In genomic region chrX:36820201-36820600, GRCm38 (mm10) we compare ENCODE assay signal across 9 mouse cellular contexts. TPM values are rescaled to one million over a fixed set of nuclear protein-coding genes. Genes with fewer than 3 reads are reported as not detected.
A peak's percentile ranks its signal among the peaks of the same experiment; 100 is the strongest.
DNase-seq lines count a peak whose midpoint lies in the region; ATAC-seq and TF ChIP-seq lines count a peak whose summit lies in the region.
"Had no signal": no experiment of that assay in that cellular context is flagged by ENCODE, and none has a peak within 500 bp of the region (broad histone marks: within the 10 kb centered on the region; RNA-seq: fewer than 3 reads in every experiment).

No protein-coding gene starts in this region.

- peak; percentile 51; the same call in 1 of the 2 replicates for ATAC-seq in forebrain, postnatal 0 days
- ATAC-seq in midbrain, embryonic 12.5 days (ENCODE audit: low FRiP score, low read depth), result peak; percentile 24; the same call in 1 of the 2 replicates

- 16% methylated on average over 4 of the region's 4 CpGs for WGBS in forebrain, postnatal 0 days
- WGBS in midbrain, embryonic 12.5 days, result 18% methylated on average over 4 of the region's 4 CpGs

- H3K4me3 ChIP-seq in testis, adult 2 months (ENCODE audit: control insufficient read depth, low read depth, low read length), result no peak overlapping the region
- no peak overlapping the region for H3K4me3 ChIP-seq in forebrain, postnatal 0 days (ENCODE audit: low read depth, low read length)
- H3K4me3 ChIP-seq in midbrain, embryonic 12.5 days, result no peak overlapping the region
- H3K4me3 ChIP-seq: heart, embryonic 15.5 days had no signal

- no peaks in the 10 kb centered on the region; the same call in 1 of the 2 replicates for H3K4me1 ChIP-seq in testis, adult 2 months (ENCODE audit: control insufficient read depth, insufficient read depth, low read length)
- H3K4me1 ChIP-seq in forebrain, postnatal 0 days (ENCODE audit: insufficient read depth), result no peaks in the 10 kb centered on the region
- H3K4me1 ChIP-seq in midbrain, embryonic 12.5 days, result 0 out of 2 replicates have a peak, but pooled peaks cover 7% of the 10 kb centered on the region

- no peaks in the 10 kb centered on the region for H3K27me3 ChIP-seq in testis, adult 2 months (ENCODE audit: control insufficient read depth, insufficient read depth, low read length)
- H3K27me3 ChIP-seq in forebrain, postnatal 0 days (ENCODE audit: insufficient read depth, low read length), result no peaks in the 10 kb centered on the region
- no peaks in the 10 kb centered on the region for H3K27me3 ChIP-seq in midbrain, embryonic 12.5 days
- H3K27me3 ChIP-seq: heart, embryonic 15.5 days had no signal

- no peak overlapping the region for H3K27ac ChIP-seq in testis, adult 2 months (ENCODE audit: control insufficient read depth, insufficient read depth, low read depth, low read length)
- H3K27ac ChIP-seq in forebrain, postnatal 0 days (ENCODE audit: low read depth, low read length), result no peak overlapping the region
- no peak overlapping the region for H3K27ac ChIP-seq in midbrain, embryonic 12.5 days (replicated peaks)
- H3K27ac ChIP-seq: heart, embryonic 15.5 days had no signal

- no peak overlapping the region for H3K9ac ChIP-seq in forebrain, postnatal 0 days
- no peak overlapping the region for H3K9ac ChIP-seq in midbrain, embryonic 12.5 days (replicated peaks)
- H3K9ac ChIP-seq: heart, embryonic 15.5 days had no signal

- DNase-seq in adrenal gland, adult (ENCODE audit: inconsistent age in 2 of 2, low spot score in 1 of 2), result peak; percentile 49 to 79
- no peak for DNase-seq in adrenal gland, postnatal 4 days (ENCODE audit: low spot score in 2 of 2)
- no peak for DNase-seq in testis, postnatal 14 days (ENCODE audit: low spot score)
- DNase-seq in forebrain, postnatal 0 days, result peak; percentile 31
- peak; percentile 68 to 76 for DNase-seq in kidney, postnatal 36 days
- DNase-seq in thymus, postnatal 0 days (ENCODE audit: low spot score), result peak; percentile 58

- H3K9me3 ChIP-seq in forebrain, postnatal 0 days (ENCODE audit: low read length), result no peaks in the 10 kb centered on the region
- H3K9me3 ChIP-seq in midbrain, embryonic 12.5 days, result no peaks in the 10 kb centered on the region
- H3K9me3 ChIP-seq: heart, embryonic 15.5 days had no signal

- no peak for TF ChIP-seq POLR2A in testis, adult 2 months (IDR thresholded peaks at IDR 0.05; ENCODE audit: control insufficient read depth, low read depth, low read length)

- TF ChIP-seq CTCF in testis, adult 2 months (IDR thresholded peaks at IDR 0.05; ENCODE audit: control insufficient read depth, insufficient read depth, insufficient replicate concordance, low read depth, low read length), result peak; percentile 42; the same call in 1 of the 2 replicates
- peak; percentile 60 for TF ChIP-seq CTCF in forebrain, postnatal 0 days (IDR thresholded peaks at IDR 0.05; ENCODE audit: low read depth)

- no peak overlapping the region for H3K4me2 ChIP-seq in forebrain, postnatal 0 days (ENCODE audit: low read depth)
- H3K4me2 ChIP-seq in midbrain, embryonic 12.5 days (replicated peaks), result no peak overlapping the region
- H3K4me2 ChIP-seq: heart, embryonic 15.5 days had no signal

- no peaks in the 10 kb centered on the region for H3K36me3 ChIP-seq in testis, adult 2 months (ENCODE audit: control insufficient read depth, insufficient read depth, low read length)
- H3K36me3 ChIP-seq in forebrain, postnatal 0 days (ENCODE audit: insufficient read depth), result no peaks in the 10 kb centered on the region
- H3K36me3 ChIP-seq in midbrain, embryonic 12.5 days, result no peaks in the 10 kb centered on the region
- H3K36me3 ChIP-seq: heart, embryonic 15.5 days had no signal

RNA-seq across cellular contexts. Expression of gene Slc25a5, which starts 24.8 kb away (rescaled TPM):
- 100 to 1,000 TPM; 427 to 429 TPM for total RNA-seq in adrenal gland, postnatal 4 days (2021)
- polyA plus RNA-seq in testis, adult 2 months (2012; rRNA removed), result 62.9 and 65.1 TPM in 2 replicates
- 333 and 351 TPM in 2 replicates for total RNA-seq in forebrain, postnatal 0 days (2014; rRNA removed)
- polyA plus RNA-seq in forebrain, postnatal 0 days (2015; fragmentation: Nextera tagmentation; extraction: Ambion mirVana), result 466 and 495 TPM in 2 replicates
- 569 and 644 TPM in 2 replicates for polyA plus RNA-seq in midbrain, embryonic 12.5 days (2016; fragmentation: Nextera tagmentation; extraction: Ambion mirVana)
- polyA plus RNA-seq in thymus, postnatal 0 days (2015; fragmentation: Nextera tagmentation; extraction: Ambion mirVana), result 1,172 and 1,231 TPM in 2 replicates

RNA-seq across cellular contexts. Expression of gene Ube2a, which starts 53.5 kb away (rescaled TPM):
- 10 to 100 TPM; 47.9 to 52.3 TPM for total RNA-seq in adrenal gland, postnatal 4 days (2021)
- polyA plus RNA-seq in testis, adult 2 months (2012; rRNA removed), result 20.6 and 25.4 TPM in 2 replicates
- total RNA-seq in forebrain, postnatal 0 days (2014; rRNA removed), result 24.4 and 31.4 TPM in 2 replicates
- 125 and 145 TPM in 2 replicates for polyA plus RNA-seq in forebrain, postnatal 0 days (2015; fragmentation: Nextera tagmentation; extraction: Ambion mirVana)
- 110 TPM in 2 replicates for polyA plus RNA-seq in midbrain, embryonic 12.5 days (2016; fragmentation: Nextera tagmentation; extraction: Ambion mirVana)
- 198 and 205 TPM in 2 replicates for polyA plus RNA-seq in thymus, postnatal 0 days (2015; fragmentation: Nextera tagmentation; extraction: Ambion mirVana)

RNA-seq across cellular contexts. Expression of gene C330007P06Rik, which starts 53.7 kb away (rescaled TPM):
- total RNA-seq in adrenal gland, postnatal 4 days (2021), result 10 to 100 TPM; 39.2 to 41.0 TPM
- polyA plus RNA-seq in testis, adult 2 months (2012; rRNA removed), result 3.7 and 4.7 TPM in 2 replicates
- 30.6 and 36.1 TPM in 2 replicates for total RNA-seq in forebrain, postnatal 0 days (2014; rRNA removed)
- 18.0 and 20.8 TPM in 2 replicates for polyA plus RNA-seq in forebrain, postnatal 0 days (2015; fragmentation: Nextera tagmentation; extraction: Ambion mirVana)
- 28.1 and 32.3 TPM in 2 replicates for polyA plus RNA-seq in midbrain, embryonic 12.5 days (2016; fragmentation: Nextera tagmentation; extraction: Ambion mirVana)
- 28.5 and 29.7 TPM in 2 replicates for polyA plus RNA-seq in thymus, postnatal 0 days (2015; fragmentation: Nextera tagmentation; extraction: Ambion mirVana)

Comparison
In these comparisons a context has a peak if more than half of its experiments do, and no peak if none do; other contexts are left out.
1. DNase-seq: peak in adrenal gland, adult (2 of 2), forebrain, postnatal 0 days (single experiment), kidney, postnatal 36 days (2 of 2) and thymus, postnatal 0 days (single experiment); none in adrenal gland, postnatal 4 days (0 of 2) and testis, postnatal 14 days (single experiment).